Mouse (Mus musculus): Measurements from ENCODE around the gene Dalrd3.

Gene Dalrd3

DNA sequence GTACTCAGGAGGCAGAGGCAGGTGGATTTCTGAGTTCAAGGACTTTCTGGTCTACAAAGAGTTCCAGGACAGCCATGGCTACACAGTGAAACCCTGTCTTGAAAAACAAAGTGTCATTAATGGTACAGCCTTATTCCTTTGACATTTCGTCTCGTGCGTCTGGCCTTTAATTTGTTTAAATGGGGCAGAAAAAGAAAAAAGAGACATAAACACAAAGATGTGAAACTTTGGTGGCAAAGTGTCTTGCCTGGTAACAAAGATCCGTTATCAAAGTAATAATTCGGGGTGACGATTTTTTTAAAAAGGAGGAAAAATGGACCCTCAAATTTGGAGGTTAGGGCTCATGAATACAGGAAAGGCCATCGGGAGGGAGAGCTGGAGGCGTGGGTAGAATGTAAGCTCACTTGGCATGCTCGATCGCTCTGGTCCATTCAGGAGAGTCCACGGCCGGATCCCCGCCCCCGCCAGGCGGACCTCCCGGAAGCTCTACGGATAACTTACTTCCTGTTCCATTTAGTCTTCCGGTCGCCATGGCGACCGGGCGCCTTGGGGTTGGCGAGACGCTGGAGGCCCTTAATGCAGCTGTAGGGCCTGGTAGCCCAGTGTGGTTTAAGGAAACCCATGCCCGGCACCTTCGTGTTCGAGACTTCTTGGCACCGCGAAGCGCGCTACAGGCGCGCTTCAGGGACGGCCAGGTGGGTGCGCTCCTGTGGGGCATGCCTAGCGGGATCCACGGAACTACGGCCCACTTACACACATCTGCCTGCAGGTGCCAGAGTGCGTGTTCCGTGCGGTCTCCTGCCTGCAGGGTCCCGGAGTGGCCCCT is at the start of gene Dalrd3:
Gene Dalrd3, plus strand, starts transcription at position 506 of the 826 bp plus-strand sequence.
- peak; percentile 83 for DNase-seq

- DNase-seq, result no peak
Measured at GRCm38 (mm10) chr9:108521604-108522003, 48.1 kb upstream of the Dalrd3 start.

- no peak for DNase-seq
Measured at GRCm38 (mm10) chr9:108523341-108523740, 46.3 kb upstream of the Dalrd3 start.

GRCm38 (mm10) chr9:108525400-108525799 is 44.3 kb upstream of the Dalrd3 start:
- DNase-seq, result no peak

DNA sequence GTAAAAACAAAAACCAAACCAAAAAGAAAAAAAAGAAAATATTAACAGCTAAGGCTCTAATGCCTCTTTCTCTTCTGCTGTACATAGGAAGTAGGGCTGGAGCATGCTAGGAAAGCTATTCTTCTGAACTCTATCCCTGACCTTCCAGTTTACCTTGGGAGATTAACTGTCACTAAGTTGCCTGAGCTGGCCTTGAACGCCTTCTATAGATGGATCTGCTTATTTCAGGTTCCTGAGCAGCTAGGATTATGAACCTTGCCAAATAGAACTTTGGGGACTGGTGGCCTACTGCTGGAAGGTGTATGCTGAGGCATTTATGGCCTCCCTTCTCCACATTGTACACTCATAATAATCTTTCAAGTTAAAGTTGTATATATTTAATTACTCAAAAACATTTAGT is 38.7 kb upstream of the Dalrd3 start:
- no peak for DNase-seq

GRCm38 (mm10) chr9:108531496-108531895 is 38.2 kb upstream of the Dalrd3 start:
- DNase-seq, result no peak

DNA sequence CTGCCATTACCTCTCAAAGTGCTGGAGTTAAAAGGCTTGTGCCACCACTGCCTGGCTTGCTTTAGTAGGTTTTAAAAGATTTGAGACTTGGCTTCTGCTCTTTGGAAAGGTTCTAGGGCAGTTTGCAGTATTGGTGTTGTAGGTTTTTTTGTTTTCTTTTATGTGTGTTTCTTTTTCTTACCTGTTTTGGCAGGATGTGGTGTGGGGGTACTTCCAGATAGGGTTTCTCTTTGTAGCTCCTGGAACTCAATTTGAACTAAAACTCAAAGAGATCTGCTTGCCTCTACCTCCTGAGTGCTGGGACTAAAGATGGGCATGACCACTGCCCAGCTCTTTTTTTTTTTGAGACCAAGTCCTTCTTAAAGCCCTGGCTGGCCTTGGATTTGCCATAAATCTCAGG is 28.8 kb upstream of the Dalrd3 start:
- DNase-seq, result no peak

DNA sequence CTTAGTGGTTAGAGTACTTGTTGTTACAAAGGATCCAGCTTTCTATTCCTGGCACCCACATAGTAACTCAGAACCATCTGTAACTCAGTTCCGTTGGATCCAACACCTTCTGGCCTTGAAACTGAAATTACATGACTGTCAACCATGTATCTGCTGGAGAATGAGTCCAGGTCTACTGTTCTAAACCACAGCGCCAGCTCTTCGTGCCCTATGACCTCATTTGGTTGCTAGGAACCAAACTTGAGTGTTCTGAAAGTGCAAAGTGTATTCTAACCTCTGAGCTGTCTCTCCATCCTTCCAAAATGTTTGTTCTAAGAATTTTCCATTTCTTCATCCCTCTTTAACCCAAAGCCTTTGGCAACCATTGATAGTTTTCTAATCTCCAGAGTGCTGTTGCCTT is 23.7 kb upstream of the Dalrd3 start:
- no peak for DNase-seq

- DNase-seq, result no peak
Measured at GRCm38 (mm10) chr9:108546875-108547274, 22.8 kb upstream of the Dalrd3 start.

GRCm38 (mm10) chr9:108559169-108559568 is 10.5 kb upstream of the Dalrd3 start:
- no peak for DNase-seq

DNA sequence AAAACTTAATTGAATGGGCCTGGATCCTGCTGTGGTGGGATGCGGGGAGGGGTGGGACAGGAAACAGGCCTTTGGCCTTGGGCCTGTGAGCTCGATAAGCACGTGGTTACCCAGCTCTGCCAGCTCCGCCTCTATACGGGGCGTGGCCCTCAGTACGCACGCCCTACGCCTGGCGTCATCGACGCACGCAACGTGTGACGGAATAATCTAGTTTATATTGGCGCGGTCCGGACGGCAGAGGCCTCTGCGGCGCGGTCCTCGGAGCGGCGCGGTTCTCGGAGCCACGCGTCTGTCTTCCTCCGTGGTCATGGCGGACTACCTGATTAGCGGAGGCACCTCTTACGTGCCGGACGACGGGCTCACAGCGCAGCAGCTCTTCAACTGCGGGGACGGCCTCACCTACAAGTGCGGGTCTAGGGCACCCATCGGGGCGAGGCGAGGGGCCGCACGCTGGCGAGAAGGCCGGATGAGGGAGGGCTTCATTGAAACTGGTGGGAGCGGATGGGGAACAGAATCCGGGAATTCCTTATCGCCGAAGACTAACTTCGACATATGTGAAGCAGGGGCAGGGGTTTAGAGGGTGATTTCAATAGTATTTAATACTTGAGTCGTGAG is 9.4 kb upstream of the Dalrd3 start, which contains the start of gene Impdh2:
Gene Impdh2, plus strand, starts transcription at position 60 of the 615 bp plus-strand sequence.
- DNase-seq, result peak; percentile 85

- no peak for DNase-seq
Measured at GRCm38 (mm10) chr9:108563671-108564070, 6.0 kb upstream of the Dalrd3 start.

DNA sequence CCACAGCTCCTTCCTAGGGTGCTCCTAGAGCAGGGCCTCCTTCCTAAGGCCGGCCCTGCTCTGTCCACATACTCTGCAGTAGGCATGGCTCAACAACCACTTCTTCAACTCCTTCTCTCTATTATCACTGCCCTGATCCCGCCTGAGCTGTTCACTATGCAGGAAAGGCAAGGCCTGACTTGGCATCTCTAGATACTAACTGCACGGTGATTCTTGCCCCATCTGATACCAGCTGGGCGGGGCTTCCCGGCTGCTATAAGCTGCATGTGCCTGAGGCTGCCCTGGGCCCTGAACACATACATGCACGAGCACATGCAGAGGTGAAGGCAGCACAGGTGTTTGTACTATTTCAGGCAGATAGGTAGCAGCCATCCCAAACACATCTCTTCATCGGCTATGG is 5.6 kb upstream of the Dalrd3 start:
- no peak for DNase-seq

DNA sequence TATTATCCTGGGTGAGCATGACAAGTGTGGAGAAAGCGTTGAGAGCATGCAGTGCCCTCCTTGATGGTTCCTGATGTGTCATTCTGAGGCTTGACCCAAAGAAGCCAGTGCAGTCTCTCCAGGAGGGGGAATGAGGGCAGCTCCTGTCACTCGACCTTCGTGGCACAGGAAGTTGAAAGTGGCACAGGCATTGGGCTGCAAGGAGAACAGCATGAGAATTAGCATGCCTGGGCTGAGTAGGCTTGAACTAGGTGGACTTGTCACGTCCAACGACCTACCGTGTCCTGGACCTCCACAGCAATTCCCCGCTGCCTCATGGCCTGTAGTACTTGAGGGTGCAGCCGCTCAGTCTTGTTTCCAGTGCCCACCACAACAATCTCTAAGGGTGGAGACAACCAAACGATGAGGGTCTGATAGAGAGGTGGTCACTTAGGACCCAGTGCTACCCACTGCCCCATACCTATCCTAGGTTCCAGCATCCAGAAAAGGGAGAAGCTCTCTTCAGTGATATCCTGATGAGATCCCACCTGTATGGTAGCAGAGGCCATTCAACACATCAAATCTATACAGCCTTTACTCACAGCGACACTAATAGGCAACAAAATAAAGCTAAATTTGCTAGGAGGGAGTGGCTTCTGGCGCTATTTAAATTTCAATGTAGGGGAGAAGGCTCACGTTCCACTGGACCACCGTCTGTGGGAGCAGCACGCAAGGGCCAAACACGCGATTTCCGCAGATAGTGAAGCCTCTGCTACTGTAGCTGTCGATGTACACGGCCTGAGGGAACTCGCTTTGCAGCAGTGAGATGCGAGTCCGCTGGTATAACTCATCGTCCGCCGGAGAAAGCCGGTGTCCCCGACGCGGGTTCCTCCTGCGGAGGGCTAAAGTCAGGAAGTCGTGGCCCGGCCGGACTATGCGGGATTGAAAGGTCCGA is 3.5 kb upstream of the Dalrd3 start:
- no peak for DNase-seq

- peak; percentile 97 for DNase-seq
Measured at GRCm38 (mm10) chr9:108566815-108567776, 2.6 kb upstream of the Dalrd3 start, which contains the start of gene Ndufaf3. Gene Ndufaf3 (minus strand): TSS chr9:108567434.

DNA sequence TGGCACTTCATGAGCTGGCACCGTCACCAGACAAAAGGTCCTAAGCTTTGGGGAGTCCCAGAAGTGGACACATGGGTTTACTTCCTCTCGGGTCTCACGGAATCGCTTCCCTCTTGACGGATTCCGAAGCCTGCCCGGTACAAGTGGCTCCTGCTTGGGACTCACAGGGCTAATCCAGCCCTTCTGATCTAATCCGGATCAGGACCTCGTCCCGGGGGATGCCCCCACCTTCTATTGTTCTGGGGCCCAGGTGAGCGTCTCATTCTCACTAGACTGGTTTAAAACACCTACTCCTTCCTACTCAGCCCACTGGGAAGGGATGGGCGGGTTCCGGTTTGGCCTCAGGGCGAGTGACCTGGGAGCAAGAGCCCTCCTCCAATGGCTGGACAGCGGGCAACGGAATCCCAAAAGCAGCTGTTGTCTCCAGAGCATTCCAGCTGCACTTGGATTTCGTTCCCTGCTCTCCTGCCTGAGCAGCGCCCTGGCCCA is 1.7 kb upstream of the Dalrd3 start:
- DNase-seq, result no peak

- DNase-seq, result no peak
Measured at GRCm38 (mm10) chr9:108568511-108568921, 1.2 kb upstream of the Dalrd3 start.

GRCm38 (mm10) chr9:108570207-108570896 is 666 bp downstream of the Dalrd3 start:
- DNase-seq, result no peak

DNA sequence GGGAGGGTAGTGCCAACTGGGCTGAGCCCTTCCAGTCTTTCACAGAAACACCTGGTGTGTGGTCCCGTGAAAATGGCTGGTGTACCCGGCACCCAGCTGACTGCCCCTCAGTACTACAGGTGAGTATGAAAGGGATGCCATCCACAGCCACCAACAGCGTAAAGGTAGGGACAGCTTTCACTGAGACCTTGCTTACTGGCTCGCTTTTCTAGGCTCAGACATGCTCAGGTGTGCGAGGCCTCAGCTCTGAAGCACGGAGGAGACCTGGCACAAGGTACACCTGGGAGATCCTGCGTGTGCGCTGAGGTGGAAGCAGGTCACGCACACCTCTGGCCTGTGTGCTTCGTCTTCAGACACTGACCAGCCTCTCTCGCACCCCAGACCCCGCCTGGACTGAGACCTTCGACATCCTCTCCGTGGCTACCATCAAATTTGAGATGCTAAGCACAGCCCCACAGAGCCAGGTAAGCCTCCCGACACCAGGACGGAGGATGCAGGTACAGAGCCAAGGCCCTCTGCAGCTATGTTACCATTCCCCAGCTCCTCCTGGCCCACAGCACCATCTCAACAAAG is 1.8 kb downstream of the Dalrd3 start:
- no peak for DNase-seq

DNA sequence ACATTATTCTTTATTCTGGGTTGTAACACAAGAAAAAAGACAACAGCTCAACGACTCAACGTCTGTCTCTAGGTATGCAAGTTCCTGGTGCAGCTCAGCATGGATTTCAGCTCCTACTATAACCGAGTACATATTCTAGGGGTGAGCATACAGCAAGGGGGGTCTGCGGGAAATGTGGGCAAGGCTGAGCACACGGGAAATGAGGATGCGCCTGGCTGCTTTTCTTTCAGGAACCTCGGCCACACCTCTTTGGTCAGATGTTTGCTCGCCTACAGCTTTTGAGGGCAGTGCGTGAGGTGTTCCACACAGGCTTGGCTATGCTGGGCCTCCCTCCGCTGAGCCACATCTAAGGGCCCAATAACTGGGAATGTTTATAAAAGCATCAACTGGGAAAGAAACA is 2.6 kb downstream of the Dalrd3 start:
- no peak for DNase-seq

Data from cerebellum, adult 8-10 months (tissue).